Mouse (Mus musculus) brain, embryonic 18.5 days (tissue): Measurements from ENCODE around the gene Pold4.

Experiments
- DNase-seq: peaks from one replicate; pipeline ENCODE4 v3.0.0-alpha.2; 2012; ENCODE audit warnings: low read depth, low spot score

Gene Pold4

GRCm38 (mm10) chr19:4203604-4204326, 27.9 kb upstream of the Pold4 start:
- no peak for DNase-seq

GRCm38 (mm10) chr19:4204889-4205288, 26.8 kb upstream of the Pold4 start:
- no peak for DNase-seq

GRCm38 (mm10) chr19:4206971-4207370, 24.7 kb upstream of the Pold4 start:
- DNase-seq: no peak

GRCm38 (mm10) chr19:4208563-4208962, 23.1 kb upstream of the Pold4 start:
- no peak for DNase-seq

GRCm38 (mm10) chr19:4211891-4212588, 19.7 kb upstream of the Pold4 start:
- no peak for DNase-seq

- no peak for DNase-seq
Measured at GRCm38 (mm10) chr19:4213524-4213974, 18.1 kb upstream of the Pold4 start.

- no peak for DNase-seq
Measured at GRCm38 (mm10) chr19:4214071-4214770, 17.5 kb upstream of the Pold4 start, which contains the start of the genes Clcf1 and AC109138.7. Clcf1 (plus strand) TSS chr19:4214238. AC109138.7 (plus strand) TSS chr19:4214357.

GRCm38 (mm10) chr19:4214771-4215450, 16.8 kb upstream of the Pold4 start:
- no peak for DNase-seq

- no peak for DNase-seq
Measured at GRCm38 (mm10) chr19:4215451-4215840, 16.3 kb upstream of the Pold4 start.

- no peak for DNase-seq
Measured at GRCm38 (mm10) chr19:4216041-4216685, 15.5 kb upstream of the Pold4 start.

- no peak for DNase-seq
Measured at GRCm38 (mm10) chr19:4217140-4217539, 14.6 kb upstream of the Pold4 start.

GRCm38 (mm10) chr19:4217855-4218254, 13.8 kb upstream of the Pold4 start:
- no peak for DNase-seq

- DNase-seq: no peak
Measured at GRCm38 (mm10) chr19:4218293-4218692, 13.4 kb upstream of the Pold4 start.

GRCm38 (mm10) chr19:4218784-4219183, 12.9 kb upstream of the Pold4 start:
- no peak for DNase-seq

GRCm38 (mm10) chr19:4219943-4220342, 11.8 kb upstream of the Pold4 start:
- DNase-seq: no peak

GRCm38 (mm10) chr19:4220416-4220815, 11.3 kb upstream of the Pold4 start:
- no peak for DNase-seq

- no peak for DNase-seq
Measured at GRCm38 (mm10) chr19:4220957-4221743, 10.5 kb upstream of the Pold4 start.

- no peak for DNase-seq
Measured at GRCm38 (mm10) chr19:4222165-4222564, 9.5 kb upstream of the Pold4 start.

GRCm38 (mm10) chr19:4226779-4227178, 4.9 kb upstream of the Pold4 start:
- no peak for DNase-seq

GRCm38 (mm10) chr19:4227446-4227845, 4.3 kb upstream of the Pold4 start:
- DNase-seq: no peak
